Mouse (Mus musculus): Measurements from ENCODE around the gene Trp53rka. TPM values are rescaled to one million over a fixed set of nuclear protein-coding genes. Genes with fewer than 3 reads are reported as not detected.
A peak's percentile ranks its signal among the peaks of the same experiment; 100 is the strongest.
"Not testable (repeated sequence)": the region's sequence is repeated elsewhere in the genome, so short reads cannot be mapped to it uniquely, and the experiment has no call there.

Trp53rka gene
- polyA plus RNA-seq, 1 experiment from 2014 or later: 30.6 TPM

DNA sequence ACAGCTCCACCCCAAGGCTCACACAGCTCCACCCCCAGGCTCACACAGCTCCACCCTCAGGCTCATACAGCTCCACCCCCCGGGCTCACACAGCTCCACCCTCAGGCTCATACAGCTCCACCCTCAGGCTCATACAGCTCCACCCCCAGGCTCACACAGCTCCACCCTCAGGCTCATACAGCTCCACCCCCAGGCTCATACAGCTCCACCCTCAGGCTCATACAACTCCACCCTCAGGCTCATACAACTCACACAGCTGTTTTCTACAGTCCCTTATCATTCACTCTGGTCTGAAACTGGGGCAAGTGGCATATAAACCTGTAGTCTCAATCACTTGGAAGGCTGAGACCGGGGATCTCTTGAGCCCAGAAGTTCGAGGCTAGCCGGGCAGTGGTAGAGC lies 18.4 kb upstream of the Trp53rka start:
- not testable (repeated sequence) for H3K27ac ChIP-seq (ENCODE audit: low read length); H3K36me3 ChIP-seq (ENCODE audit: control insufficient read depth, insufficient read depth, low read length); H3K4me3 ChIP-seq (ENCODE audit: low read depth, low read length); H3K9ac ChIP-seq (replicated peaks; ENCODE audit: low read depth, low read length); ATAC-seq (ENCODE audit: insufficient number of reproducible peaks, insufficient read depth, low FRiP score, low read depth); H3K27me3 ChIP-seq (ENCODE audit: control insufficient read depth, insufficient read depth, low read length); H3K4me2 ChIP-seq (replicated peaks; ENCODE audit: low read depth, low read length); H3K9me3 ChIP-seq (ENCODE audit: control insufficient read depth, low read depth, low read length)
- WGBS: 83% methylated on average over 4 of the region's 4 CpGs
- H3K4me1 ChIP-seq (ENCODE audit: control insufficient read depth, insufficient read depth, low read length): peaks cover 12% of the 10 kb centered on the region; the same call in 1 of the 2 replicates

DNA sequence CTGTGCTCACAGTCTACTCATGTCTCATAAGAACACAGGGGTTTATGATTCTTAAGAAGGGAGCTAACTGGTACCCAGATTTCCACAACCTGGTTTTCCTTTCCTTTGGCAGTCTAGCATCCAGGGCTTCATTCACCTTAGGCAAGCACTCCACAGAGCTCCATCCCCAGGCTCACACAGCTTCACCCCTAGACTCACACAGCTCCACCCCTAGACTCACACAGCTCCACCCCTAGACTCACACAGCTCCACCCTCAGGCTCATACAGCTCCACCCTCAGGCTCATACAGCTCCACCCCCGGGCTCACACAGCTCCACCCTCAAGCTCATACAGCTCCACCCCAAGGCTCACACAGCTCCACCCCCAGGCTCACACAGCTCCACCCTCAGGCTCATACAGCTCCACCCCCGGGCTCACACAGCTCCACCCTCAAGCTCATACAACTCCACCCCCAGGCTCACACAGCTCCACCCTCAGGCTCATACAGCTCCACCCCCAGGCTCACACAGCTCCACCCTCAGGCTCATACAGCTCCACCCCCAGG lies 17.9 kb upstream of the Trp53rka start:
- not testable (repeated sequence) for H3K9ac ChIP-seq (replicated peaks; ENCODE audit: low read depth, low read length); H3K4me3 ChIP-seq (ENCODE audit: low read depth, low read length); ATAC-seq (ENCODE audit: insufficient number of reproducible peaks, insufficient read depth, low FRiP score, low read depth); H3K9me3 ChIP-seq (ENCODE audit: control insufficient read depth, low read depth, low read length); H3K27ac ChIP-seq (ENCODE audit: low read length); H3K4me2 ChIP-seq (replicated peaks; ENCODE audit: low read depth, low read length); H3K36me3 ChIP-seq (ENCODE audit: control insufficient read depth, insufficient read depth, low read length); H3K27me3 ChIP-seq (ENCODE audit: control insufficient read depth, insufficient read depth, low read length)
- WGBS: 74% methylated on average over 2 of the region's 2 CpGs
- H3K4me1 ChIP-seq (ENCODE audit: control insufficient read depth, insufficient read depth, low read length): peaks cover 12% of the 10 kb centered on the region; the same call in 1 of the 2 replicates

DNA sequence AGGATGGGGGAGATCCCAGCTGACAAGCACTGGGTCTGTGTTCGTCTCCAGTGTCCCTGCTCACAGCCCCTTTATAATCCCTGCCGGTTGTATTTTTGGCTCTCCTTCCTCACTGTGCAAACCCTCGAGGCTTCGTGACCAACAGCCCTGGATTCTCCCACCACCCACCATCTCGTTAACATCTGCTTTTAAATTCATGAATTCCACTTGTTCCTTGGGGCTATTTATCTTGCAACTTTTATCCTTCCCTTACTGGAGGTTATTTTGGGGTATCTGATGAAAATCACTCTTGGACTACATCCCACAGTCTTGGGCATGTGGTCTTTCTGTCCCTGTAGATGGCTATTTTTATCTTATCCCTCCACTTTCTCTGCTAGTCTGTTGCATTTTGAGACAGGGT lies 17.3 kb upstream of the Trp53rka start:
- no peak overlapping the region for H3K9ac ChIP-seq (replicated peaks; ENCODE audit: low read depth, low read length)
- ATAC-seq (ENCODE audit: insufficient number of reproducible peaks, insufficient read depth, low FRiP score, low read depth): no peak
- WGBS: 58% methylated on average over 5 of the region's 5 CpGs
- H3K4me1 ChIP-seq (ENCODE audit: control insufficient read depth, insufficient read depth, low read length): peaks cover 12% of the 10 kb centered on the region; the same call in 1 of the 2 replicates
- no peak overlapping the region for H3K27ac ChIP-seq (ENCODE audit: low read length)
- H3K9me3 ChIP-seq (ENCODE audit: control insufficient read depth, low read depth, low read length): no peaks in the 10 kb centered on the region
- H3K4me2 ChIP-seq (replicated peaks; ENCODE audit: low read depth, low read length): no peak overlapping the region
- no peak overlapping the region for H3K4me3 ChIP-seq (ENCODE audit: low read depth, low read length)
- H3K36me3 ChIP-seq (ENCODE audit: control insufficient read depth, insufficient read depth, low read length): no peaks in the 10 kb centered on the region
- no peaks in the 10 kb centered on the region for H3K27me3 ChIP-seq (ENCODE audit: control insufficient read depth, insufficient read depth, low read length)

DNA sequence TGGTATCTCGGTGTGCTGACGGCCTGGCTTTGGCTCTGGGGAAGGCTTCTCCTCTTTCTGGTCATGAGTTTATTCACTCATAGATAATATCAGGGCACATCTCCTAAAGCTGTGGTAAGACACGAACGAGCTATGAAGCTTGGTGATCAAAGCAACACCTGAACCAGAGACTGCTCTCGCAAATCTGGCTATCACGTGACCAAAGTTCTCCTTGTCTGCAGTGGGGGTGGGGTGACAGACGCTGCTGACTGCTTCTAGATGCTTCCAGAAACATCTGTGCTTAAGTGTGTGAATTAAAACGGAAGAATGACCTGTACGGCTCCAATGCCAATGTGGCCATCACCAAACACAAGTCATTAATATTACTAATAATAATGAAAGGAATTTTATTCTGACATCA lies 16.6 kb upstream of the Trp53rka start:
- no peak for ATAC-seq (ENCODE audit: insufficient number of reproducible peaks, insufficient read depth, low FRiP score, low read depth)
- Histone ChIP-seq H3K36me3 (ENCODE audit: control insufficient read depth, insufficient read depth, low read length) (no peaks in the 10 kb centered on the region), H3K9me3 (ENCODE audit: control insufficient read depth, low read depth, low read length) (no peaks in the 10 kb centered on the region), H3K9ac (replicated peaks; ENCODE audit: low read depth, low read length) (no peak overlapping the region), H3K27me3 (ENCODE audit: control insufficient read depth, insufficient read depth, low read length) (no peaks in the 10 kb centered on the region), H3K4me1 (ENCODE audit: control insufficient read depth, insufficient read depth, low read length) (peaks cover 14% of the 10 kb centered on the region; the same call in 1 of the 2 replicates), H3K4me2 (replicated peaks; ENCODE audit: low read depth, low read length) (no peak overlapping the region), H3K4me3 (ENCODE audit: low read depth, low read length) (no peak overlapping the region), H3K27ac (ENCODE audit: low read length) (no peak overlapping the region)
- WGBS: 60% methylated on average over 9 of the region's 9 CpGs

DNA sequence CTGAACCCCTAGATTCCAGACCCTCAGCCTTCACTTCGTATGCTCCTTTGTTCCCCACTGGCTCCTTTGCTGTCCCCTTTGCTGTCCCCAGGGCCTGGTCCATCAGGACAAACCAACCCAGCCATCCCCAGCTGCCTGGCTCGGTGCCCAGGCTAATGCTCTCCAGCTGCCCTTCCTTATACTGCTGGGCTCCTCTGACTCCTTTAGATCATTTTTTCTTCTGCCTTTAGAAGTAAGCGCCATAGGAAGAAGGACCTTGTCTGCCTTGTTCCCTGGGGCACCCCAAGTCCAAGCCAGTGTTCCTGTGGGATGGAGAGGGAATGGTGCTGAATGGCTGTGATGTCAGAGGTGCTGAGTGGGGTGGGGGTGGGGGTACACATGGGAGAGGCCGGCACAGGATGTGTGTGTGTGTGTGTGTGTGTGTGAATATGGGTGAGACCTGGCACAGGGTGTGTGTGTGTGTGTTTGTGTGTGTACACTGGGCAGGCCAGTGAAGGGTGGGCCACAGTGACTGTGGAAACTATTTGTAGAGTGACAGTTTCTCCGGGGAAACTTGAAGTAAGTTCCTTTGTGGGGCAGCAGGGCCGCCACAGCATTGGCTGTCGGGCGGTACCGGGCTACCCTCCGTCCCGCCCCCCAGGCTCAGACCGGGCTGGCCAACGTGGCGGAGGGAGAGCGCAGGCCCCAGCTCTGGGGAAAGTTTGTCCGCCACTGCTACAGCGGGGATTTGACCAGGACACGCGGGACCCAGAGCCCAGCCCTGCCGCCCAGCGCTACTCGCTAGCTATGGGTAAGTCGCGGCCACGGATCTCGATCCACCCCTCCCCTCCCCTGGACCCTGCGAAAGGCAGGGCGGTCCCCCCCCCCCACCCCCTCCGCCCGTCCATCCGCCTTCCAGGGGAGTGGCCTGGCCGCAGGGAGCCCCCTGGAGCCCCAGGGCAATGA lies 10.4 kb upstream of the Trp53rka start, which contains the start of gene Slc2a10:
Gene Slc2a10, plus strand, starts transcription at position 529 of the 945 bp plus-strand sequence.
- Histone ChIP-seq H3K9me3 (ENCODE audit: control insufficient read depth, low read depth, low read length) (no peaks in the 10 kb centered on the region), H3K4me2 (replicated peaks; ENCODE audit: low read depth, low read length) (peak within 1 kb of the TSS; percentile 78), H3K4me1 (ENCODE audit: control insufficient read depth, insufficient read depth, low read length) (peaks cover 17% of the 10 kb centered on the region; the same call in 1 of the 2 replicates), H3K9ac (replicated peaks; ENCODE audit: low read depth, low read length) (peak within 1 kb of the TSS; percentile 60; the same call in 1 of the 2 replicates), H3K27ac (ENCODE audit: low read length) (peak within 1 kb of the TSS; percentile 63; the same call in 1 of the 2 replicates), H3K36me3 (ENCODE audit: control insufficient read depth, insufficient read depth, low read length) (no peaks in the 10 kb centered on the region), H3K27me3 (ENCODE audit: control insufficient read depth, insufficient read depth, low read length) (no peaks in the 10 kb centered on the region), H3K4me3 (ENCODE audit: low read depth, low read length) (peak within 1 kb of the TSS; percentile 45)
- WGBS: 3% methylated on average over 31 of the region's 32 CpGs
- ATAC-seq (ENCODE audit: insufficient number of reproducible peaks, insufficient read depth, low FRiP score, low read depth): peak; percentile 78

DNA sequence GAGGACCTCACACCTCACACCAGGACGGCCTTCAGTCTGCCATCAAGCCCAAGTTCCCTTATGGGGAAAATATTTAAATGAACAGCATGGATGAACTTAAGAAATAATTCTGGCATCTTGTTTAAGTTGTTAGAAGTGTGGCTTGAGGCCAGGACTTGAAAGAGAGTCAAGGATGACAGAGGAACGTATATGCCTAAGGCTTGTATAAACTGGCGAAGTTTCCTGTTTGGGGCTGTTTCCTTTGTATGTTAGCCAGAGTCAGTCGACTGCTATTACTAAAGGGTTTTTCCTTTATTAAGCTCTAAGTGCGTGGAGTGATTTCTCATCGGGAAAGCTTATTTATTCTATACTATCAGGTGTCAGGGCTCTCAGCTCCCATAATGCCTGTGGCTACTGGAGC lies 5.7 kb upstream of the Trp53rka start:
- H3K9me3 ChIP-seq (ENCODE audit: control insufficient read depth, low read depth, low read length): no peaks in the 10 kb centered on the region
- no peak for ATAC-seq (ENCODE audit: insufficient number of reproducible peaks, insufficient read depth, low FRiP score, low read depth)
- no peaks in the 10 kb centered on the region for H3K27me3 ChIP-seq (ENCODE audit: control insufficient read depth, insufficient read depth, low read length)
- H3K9ac ChIP-seq (replicated peaks; ENCODE audit: low read depth, low read length): no peak overlapping the region
- 0 out of 2 replicates have a peak, but pooled peaks cover 9% of the 10 kb centered on the region for H3K4me1 ChIP-seq (ENCODE audit: control insufficient read depth, insufficient read depth, low read length)
- H3K36me3 ChIP-seq (ENCODE audit: control insufficient read depth, insufficient read depth, low read length): no peaks in the 10 kb centered on the region
- no peak overlapping the region for H3K4me2 ChIP-seq (replicated peaks; ENCODE audit: low read depth, low read length)
- H3K27ac ChIP-seq (ENCODE audit: low read length): no peak overlapping the region
- no peak overlapping the region for H3K4me3 ChIP-seq (ENCODE audit: low read depth, low read length)
- 42% methylated on average over 6 of the region's 6 CpGs for WGBS

DNA sequence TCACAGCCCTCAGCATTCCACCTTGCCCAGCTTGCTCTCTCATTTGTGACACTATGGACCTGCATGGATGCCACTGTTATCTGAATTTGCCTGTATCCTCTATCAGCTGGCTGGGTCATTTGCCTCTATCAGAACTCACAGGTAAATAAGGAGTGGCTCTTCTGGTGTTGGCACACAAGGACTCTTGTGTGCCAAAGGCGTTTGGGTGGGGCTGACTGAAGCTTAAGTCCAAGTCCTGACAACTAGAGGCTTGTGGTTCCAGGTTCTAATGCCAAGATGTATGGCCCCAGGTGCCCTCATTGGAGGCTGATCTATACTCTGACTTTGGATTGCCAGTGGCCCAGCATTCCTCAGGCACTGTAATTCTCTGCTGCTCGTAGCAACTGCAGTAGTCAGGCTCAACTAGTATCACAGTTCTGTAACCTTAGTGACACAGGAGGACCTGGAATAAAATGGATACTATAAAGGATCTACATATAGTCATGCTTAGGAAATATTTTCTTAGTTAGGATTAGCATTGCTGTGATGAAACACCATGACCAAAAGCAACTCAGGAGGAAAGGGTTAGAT lies 4.7 kb upstream of the Trp53rka start:
- Histone ChIP-seq H3K4me2 (replicated peaks; ENCODE audit: low read depth, low read length) (no peak overlapping the region), H3K4me3 (ENCODE audit: low read depth, low read length) (no peak overlapping the region), H3K4me1 (ENCODE audit: control insufficient read depth, insufficient read depth, low read length) (0 out of 2 replicates have a peak, but pooled peaks cover 5% of the 10 kb centered on the region), H3K9me3 (ENCODE audit: control insufficient read depth, low read depth, low read length) (no peaks in the 10 kb centered on the region), H3K27me3 (ENCODE audit: control insufficient read depth, insufficient read depth, low read length) (no peaks in the 10 kb centered on the region), H3K36me3 (ENCODE audit: control insufficient read depth, insufficient read depth, low read length) (no peaks in the 10 kb centered on the region), H3K9ac (replicated peaks; ENCODE audit: low read depth, low read length) (no peak overlapping the region), H3K27ac (ENCODE audit: low read length) (no peak overlapping the region)
- no peak for ATAC-seq (ENCODE audit: insufficient number of reproducible peaks, insufficient read depth, low FRiP score, low read depth)
- WGBS: 60% methylated on average over 2 of the region's 2 CpGs

DNA sequence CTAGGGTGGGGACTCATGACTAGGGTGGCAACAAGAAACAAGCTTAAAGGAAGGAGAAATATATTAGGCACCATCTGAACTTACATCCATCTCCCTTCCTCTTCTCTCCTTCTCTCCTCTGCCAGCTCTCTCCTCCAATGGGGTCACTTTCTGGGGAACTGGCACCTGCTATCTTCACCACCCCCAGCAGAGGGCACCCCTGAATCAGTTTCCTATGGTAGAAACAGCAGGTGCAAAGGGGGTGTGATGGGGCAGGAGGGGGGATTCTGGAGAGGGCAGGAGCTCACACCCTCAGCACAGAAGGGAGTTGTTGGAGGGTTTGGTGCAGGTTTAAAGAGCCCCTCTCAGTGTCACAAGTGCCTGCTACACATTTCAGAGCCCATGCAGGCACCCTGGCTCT lies 3.1 kb upstream of the Trp53rka start:
- Histone ChIP-seq H3K9me3 (ENCODE audit: control insufficient read depth, low read depth, low read length) (no peaks in the 10 kb centered on the region), H3K36me3 (ENCODE audit: control insufficient read depth, insufficient read depth, low read length) (no peaks in the 10 kb centered on the region), H3K9ac (replicated peaks; ENCODE audit: low read depth, low read length) (no peak overlapping the region), H3K4me1 (ENCODE audit: control insufficient read depth, insufficient read depth, low read length) (peaks cover 7% of the 10 kb centered on the region; the same call in 1 of the 2 replicates), H3K27ac (ENCODE audit: low read length) (no peak overlapping the region), H3K4me3 (ENCODE audit: low read depth, low read length) (no peak overlapping the region), H3K27me3 (ENCODE audit: control insufficient read depth, insufficient read depth, low read length) (no peaks in the 10 kb centered on the region), H3K4me2 (replicated peaks; ENCODE audit: low read depth, low read length) (no peak overlapping the region)
- ATAC-seq (ENCODE audit: insufficient number of reproducible peaks, insufficient read depth, low FRiP score, low read depth): no peak
